1 mouse cellular context compared by ENCODE assay signal in genomic region chr11:80185441-80185976, GRCm38 (mm10). TPM values are rescaled to one million over a fixed set of nuclear protein-coding genes. Genes with fewer than 3 reads are reported as not detected.
"Had no signal": no experiment of that assay in that cellular context is flagged by ENCODE, and none has a peak within 500 bp of the region (broad histone marks: within the 10 kb centered on the region; RNA-seq: fewer than 3 reads in every experiment).

No protein-coding gene starts in this region.

RNA-seq across cellular contexts. Expression of gene Adap2, which starts 31.6 kb away (rescaled TPM):
- total RNA-seq: megakaryocyte-erythroid progenitor cell, adult 5-6 weeks had no signal
